Mouse (Mus musculus) gastrocnemius, adult 2 months (tissue): ENCODE results near the gene Pfn1. TPM values are rescaled to one million over a fixed set of nuclear protein-coding genes. Genes with fewer than 3 reads are reported as not detected.

ENCODE experiments used
- DNase-seq: peaks from one replicate; pipeline ENCODE4 v3.0.0; 2022
- H3K27ac ChIP-seq: fragments of 200-600 bp; 2 replicates; pipeline ENCODE4 v1.8.1; 2022; ENCODE audit warnings: mild to moderate bottlenecking
- H3K4me3 ChIP-seq: fragments of 200-600 bp; 2 replicates; pipeline ENCODE4 v1.8.1; 2022; ENCODE audit warnings: mild to moderate bottlenecking, moderate library complexity
- CTCF ChIP-seq: fragments of 200-600 bp; IDR thresholded peaks from 2 replicates; pipeline ENCODE4 v1.8.1; 2022; ENCODE audit warnings: antibody characterized with exemption, mild to moderate bottlenecking, moderate library complexity
- intact Hi-C: fragments of 180-260 bp; cut with DNase I; formaldehyde crosslinking; loops from one replicate; pipeline ENCODE4 v1.15.1; 2025
- total RNA-seq, 2 experiments: library from RNA; stranded (reverse); gene quantifications; 2 replicates each; pipeline ENCODE4 v1.2.3; 2021

Gene Pfn1
- total RNA-seq, 2 experiments from 2014 or later = 252 to 257 TPM

DNA sequence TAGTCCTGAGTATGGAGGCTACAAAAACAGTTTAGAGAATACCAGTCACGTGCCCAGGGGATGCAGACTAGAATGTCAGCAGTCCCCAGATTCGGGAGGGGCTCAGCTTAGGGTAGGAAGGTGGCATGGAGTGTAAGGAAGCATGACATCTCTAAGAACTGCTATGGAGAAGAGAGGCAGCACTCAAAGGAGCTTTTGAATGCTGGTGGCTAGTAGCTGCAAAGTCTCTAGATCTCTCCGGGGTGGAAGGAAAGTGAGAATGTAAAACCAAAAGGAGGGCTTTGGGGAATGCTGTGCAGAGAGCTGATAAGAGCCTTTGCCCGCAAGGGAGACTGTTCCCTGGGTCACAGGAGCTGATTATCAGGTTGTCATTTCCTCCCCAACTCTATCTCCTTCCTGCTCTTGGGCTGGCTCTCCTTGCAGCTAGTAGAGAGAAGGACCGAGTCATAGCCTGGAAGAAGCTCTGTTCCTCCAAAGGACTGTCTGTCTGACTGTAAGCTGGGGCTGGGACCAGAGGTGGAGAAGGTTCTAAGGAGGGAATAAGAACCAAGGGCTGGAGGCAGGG lies 15.6 kb downstream of the Pfn1 start, which contains the start of gene Gp1ba:
TSS of gene Gp1ba (plus strand) at position 409 of the 565 bp plus-strand sequence.
- intact Hi-C loops = no loop called here
- DNase-seq = no peak
- no peak for TF ChIP-seq CTCF
- no peak within 1 kb of the TSS for H3K27ac ChIP-seq
- no peak within 1 kb of the TSS for H3K4me3 ChIP-seq

DNA sequence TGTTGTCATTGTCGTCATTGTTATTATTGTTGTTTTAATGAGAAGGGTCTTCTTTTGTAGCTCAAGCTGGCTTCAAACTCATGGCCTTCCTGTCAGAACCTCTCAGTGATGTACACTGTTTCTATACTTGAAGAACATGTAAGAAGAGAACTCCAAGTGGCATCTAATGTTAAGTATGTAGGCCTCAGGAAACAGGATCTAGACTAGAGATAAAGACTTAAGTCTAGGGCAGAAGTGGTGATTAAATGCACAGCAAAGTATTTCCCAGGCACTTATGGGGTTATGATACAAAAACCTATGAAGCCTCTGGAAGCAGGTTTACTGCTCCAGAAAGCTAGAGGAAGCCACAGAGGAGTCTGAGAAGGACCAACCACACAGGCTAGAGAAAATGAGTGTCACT lies 16.2 kb downstream of the Pfn1 start:
- intact Hi-C loops = no loop called here
- no peak for TF ChIP-seq CTCF
- Histone ChIP-seq H3K4me3 (no peak overlapping the region), H3K27ac (no peak overlapping the region)
- no peak for DNase-seq

DNA sequence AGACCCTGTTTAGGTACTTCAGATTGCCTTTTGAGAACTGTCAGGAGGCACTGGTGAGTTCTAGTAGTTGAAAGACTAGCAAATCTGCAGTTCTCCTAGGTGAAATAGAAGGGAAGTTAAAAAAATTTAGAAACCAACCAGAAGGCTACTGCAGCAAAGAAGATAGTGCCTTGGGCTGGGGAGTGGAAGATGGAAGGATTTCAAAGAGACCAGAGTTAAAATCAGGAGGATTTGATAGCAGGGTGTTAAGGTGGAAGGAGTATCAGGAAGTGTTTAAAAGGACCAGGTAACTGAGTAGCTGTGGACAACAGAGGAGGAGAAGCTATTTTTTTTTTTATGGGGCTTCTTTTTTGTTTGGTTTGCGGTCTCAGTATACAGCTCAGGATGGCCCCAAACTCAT lies 16.7 kb downstream of the Pfn1 start:
- H3K27ac ChIP-seq = no peak overlapping the region
- DNase-seq = no peak
- no peak for TF ChIP-seq CTCF
- intact Hi-C loops = no loop called here
- no peak overlapping the region for H3K4me3 ChIP-seq

DNA sequence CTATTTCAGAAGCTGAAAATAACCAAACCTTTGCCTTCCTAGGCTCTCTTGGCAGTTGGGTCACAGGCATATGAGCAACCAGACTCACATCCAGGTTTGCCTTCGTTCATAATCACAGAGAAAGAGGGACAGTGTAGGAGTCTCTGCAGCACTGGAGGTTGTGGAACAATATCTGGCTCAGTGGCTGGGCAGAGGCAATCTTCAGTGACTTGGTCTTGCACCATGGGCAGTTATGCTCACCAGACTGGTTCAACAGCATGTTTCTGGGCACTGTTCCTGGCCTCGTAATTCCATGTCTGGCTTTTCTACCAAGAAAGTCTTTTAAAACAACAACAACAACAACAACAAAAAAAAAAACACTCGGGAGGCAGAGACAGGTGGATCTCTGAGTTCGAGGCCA lies 18.8 kb downstream of the Pfn1 start:
- no peak for TF ChIP-seq CTCF
- H3K4me3 ChIP-seq = no peak overlapping the region
- no peak for DNase-seq
- intact Hi-C loops = no loop called here
- H3K27ac ChIP-seq = no peak overlapping the region

DNA sequence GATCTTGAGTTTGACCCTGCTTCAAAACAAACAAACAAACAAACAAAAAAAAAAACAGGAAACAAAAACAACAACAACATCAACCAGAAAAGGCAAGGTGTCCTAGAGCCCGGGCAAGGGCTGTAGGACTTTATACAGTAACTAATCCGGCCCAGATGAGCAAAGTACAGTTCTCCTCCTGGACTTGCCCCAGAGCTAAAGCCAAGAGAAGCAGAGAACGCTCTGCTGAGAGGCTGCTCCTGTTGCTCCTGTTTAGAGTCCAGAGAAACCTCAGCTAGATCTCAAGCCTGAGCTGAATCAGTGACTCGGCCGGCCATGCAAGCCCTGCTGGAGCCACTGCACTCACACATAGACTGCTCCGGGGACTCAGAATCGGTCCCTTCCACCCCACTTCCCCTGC lies 24.3 kb downstream of the Pfn1 start:
- Histone ChIP-seq H3K27ac (peak overlapping the region; percentile 38; the same call in 1 of the 2 replicates), H3K4me3 (no peak overlapping the region)
- no peak for DNase-seq
- intact Hi-C loops = no loop called here
- no peak for TF ChIP-seq CTCF

DNA sequence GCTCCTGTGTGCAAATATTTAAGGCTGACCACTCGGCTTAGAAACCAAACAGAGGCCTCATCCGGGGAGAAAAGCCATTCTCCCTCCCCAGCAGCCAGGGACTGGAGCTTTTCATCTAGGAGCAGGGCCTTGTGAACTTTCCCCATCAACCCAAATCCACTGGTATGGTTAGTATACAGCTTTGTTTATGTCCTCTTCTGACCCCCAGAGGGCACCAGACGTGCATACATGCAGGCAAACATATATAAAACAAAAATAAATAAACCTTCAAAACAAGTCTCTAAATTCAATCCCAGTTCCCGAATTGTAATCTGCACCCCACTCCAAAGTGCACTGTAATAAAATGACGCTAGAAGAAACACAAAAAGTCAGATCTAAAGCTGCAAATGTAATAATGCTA lies 24.9 kb downstream of the Pfn1 start:
- peak; percentile 55 for TF ChIP-seq CTCF
- intact Hi-C loops = loop anchor here (2.0 kb wide), 1 partner anchor 125 kb away; no protein-coding TSS in a partner anchor
- Histone ChIP-seq H3K4me3 (no peak overlapping the region), H3K27ac (no peak overlapping the region)
- DNase-seq = no peak

DNA sequence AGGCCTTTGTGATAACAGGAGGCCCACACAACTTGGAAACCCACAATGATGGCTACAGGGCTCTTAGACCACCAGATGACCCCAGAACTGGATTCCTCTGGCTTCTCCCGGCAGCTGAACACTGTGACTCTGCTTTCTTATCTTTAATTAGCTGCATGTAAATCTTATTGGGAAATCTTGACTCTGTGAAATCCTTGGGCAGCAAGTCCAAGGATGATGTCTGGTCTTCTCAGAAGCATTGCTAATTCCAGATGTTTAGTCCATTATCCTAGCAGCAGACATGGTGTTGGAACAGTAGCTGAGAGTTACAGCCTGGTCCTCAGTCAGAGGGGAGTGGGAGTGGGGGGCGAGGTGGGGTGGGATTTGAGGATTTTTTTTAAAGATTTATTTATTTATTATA lies 26.0 kb downstream of the Pfn1 start:
- DNase-seq = no peak
- Histone ChIP-seq H3K27ac (no peak overlapping the region), H3K4me3 (no peak overlapping the region)
- no peak for TF ChIP-seq CTCF
- intact Hi-C loops = loop anchor here (2.0 kb wide), 1 partner anchor 126 kb away; no protein-coding TSS in a partner anchor

DNA sequence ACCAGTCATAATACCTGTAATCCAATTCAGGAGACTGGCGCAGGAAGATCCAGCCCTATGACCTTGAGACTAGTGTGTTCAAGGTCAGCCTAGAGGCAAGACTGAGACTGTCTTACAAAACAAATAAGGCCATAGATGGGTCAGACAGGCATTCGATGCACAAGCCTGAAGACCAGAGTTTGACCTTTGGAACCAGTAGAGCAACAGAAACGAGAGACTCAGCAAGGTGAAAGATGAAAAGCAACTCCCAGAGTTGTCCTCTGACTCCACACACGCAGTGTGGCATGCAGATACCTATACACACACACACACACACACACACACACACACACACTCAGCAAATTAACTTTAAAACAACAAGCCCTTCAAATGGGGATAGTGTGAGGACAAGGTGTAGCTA lies 27.6 kb downstream of the Pfn1 start:
- H3K27ac ChIP-seq = no peak overlapping the region
- DNase-seq = no peak
- no peak overlapping the region for H3K4me3 ChIP-seq
- intact Hi-C loops = no loop called here
- no peak for TF ChIP-seq CTCF

DNA sequence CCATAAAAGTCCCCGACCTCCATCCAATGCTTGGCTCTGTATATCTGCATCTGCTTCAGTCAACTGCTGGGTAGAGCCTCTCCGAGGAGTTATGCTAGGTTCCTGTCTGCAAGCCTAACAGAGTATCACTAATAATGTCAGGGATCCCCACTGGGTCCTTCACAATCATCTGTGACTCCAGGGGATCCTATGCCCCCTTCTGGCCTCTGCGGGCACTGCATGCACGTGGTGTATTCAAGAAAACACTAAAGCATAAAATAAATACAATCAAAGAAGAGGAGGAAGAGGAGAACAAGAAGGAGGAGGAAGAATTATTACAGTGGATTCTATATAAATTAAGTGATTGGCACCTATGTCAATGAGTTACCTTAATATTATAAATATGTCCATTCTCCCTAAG lies 29.0 kb downstream of the Pfn1 start:
- intact Hi-C loops = no loop called here
- no peak overlapping the region for H3K4me3 ChIP-seq
- H3K27ac ChIP-seq = no peak overlapping the region
- DNase-seq = peak; percentile 65
- TF ChIP-seq CTCF = peak; percentile 75

DNA sequence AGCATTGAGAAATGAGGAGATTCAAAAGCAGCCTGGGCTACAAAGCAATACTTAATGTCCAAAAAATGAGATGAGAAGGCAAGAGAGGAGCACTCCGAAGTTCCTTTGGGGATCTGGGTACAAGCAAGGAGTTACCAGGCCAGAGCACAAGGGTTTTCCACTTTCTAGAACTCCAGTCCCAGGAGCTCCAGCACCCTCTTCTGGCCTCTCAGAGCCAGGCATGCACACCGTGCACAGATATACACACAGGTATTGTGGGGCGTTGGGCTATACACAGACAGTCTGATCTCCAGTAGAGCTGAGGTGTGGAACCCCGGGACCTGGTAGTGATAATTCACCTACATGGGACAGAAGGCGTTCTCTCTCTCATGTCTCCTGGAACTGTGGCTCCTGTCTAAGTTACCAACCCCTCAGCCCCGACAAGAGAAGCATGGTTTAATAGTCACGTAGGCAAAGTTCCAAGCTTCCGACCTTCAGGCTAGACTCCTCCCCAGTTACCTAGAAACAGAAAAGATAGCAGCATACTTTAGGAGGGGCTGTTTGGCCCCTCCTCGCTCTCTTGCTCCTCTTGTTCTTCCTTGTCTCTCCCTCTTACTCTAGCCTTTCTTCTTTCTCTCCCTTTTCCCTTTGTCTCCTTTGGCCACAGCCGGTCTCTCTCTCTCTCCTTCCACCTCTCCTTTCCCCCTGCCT lies 31.2 kb downstream of the Pfn1 start:
- intact Hi-C loops = loop anchor here (5.0 kb wide), 1 partner anchor 211 kb away; the partner anchor contains the start of gene Pelp1
- DNase-seq = no peak
- TF ChIP-seq CTCF = peak; percentile 45
- peak overlapping the region; percentile 91 for H3K27ac ChIP-seq
- H3K4me3 ChIP-seq = no peak overlapping the region

DNA sequence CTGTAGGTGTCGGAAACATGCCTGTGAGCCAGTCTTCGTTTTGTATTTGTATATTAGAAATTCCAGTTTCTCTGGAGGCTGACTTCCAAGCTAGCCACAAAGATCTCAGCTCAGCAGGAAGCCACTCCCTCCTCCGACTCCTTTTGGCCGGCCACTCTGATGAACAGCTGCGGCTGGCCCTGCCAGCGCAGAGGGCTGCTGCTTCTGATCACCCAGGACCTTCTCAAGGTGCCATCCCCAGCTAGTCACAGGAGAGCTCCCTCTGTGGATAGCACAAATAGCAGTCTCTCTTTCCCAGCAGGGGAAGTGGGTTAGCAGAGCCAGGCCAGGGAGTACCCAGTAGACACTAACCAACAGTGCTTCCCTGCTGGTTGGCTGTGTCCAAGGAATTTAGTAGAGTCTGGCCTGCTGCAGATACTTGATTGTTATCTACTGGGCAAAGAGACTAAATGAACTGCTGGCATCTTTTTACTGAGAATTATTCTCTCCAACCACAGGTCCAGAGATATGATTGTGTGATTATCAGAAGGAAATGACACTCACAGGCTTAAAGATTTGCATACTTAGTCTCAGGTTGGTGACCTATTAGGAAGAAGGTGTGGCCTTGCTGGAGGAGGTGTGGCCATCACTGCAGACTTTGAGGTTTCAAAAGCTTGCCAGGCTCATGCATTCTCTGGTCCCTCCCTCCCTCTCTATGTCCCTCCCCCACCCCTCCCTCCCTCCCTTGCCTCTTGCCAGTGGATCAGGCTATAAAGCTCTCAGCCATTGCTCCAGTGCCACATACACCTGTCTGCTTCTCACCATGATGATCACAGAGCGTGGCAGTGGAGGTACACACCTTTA lies 32.3 kb downstream of the Pfn1 start:
- intact Hi-C loops = loop anchor here (5.0 kb wide), 1 partner anchor 210 kb away; the partner anchor contains the start of gene Pelp1
- peak overlapping the region; percentile 91 for H3K27ac ChIP-seq
- DNase-seq = peak; percentile 80
- peak overlapping the region; percentile 28 for H3K4me3 ChIP-seq
- TF ChIP-seq CTCF = peak; percentile 29; the same call in 1 of the 2 replicates

DNA sequence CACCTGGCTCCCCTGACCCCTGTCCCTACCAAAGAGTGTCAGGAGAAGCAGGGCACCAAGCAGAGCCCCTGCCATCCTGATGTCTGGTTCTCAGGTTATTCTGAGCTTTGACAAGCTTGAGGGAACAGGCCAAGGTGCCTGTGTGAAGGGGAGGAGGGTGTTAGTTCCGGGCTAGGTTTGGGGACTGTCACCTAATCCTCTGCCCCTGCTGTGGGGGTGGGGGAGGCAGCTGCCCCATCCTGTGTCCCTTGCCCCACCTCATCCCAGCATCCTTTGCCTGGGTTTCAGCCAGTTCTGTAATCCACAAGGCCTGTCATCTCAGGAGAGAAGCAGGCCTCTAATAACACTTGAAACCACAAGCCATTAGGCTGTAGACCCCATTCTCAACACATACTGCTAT lies 35.3 kb downstream of the Pfn1 start, which contains the start of gene Chrne:
TSS of gene Chrne (minus strand) at position 116 of the 400 bp plus-strand sequence.
- TF ChIP-seq CTCF = no peak
- H3K27ac ChIP-seq = peak within 1 kb of the TSS; percentile 78
- peak; percentile 85 for DNase-seq
- H3K4me3 ChIP-seq = peak within 1 kb of the TSS; percentile 20
- intact Hi-C loops = loop anchor here (5.0 kb wide), 1 partner anchor 133 kb away; no protein-coding TSS in a partner anchor
